ENCODE assay signal across 8 mouse cellular contexts in genomic region chr19:7421602-7422591, GRCm38 (mm10). TPM values are rescaled to one million over a fixed set of nuclear protein-coding genes. Genes with fewer than 3 reads are reported as not detected.
A peak's percentile ranks its signal among the peaks of the same experiment; 100 is the strongest.
DNase-seq lines count a peak whose midpoint lies in the region; ATAC-seq and TF ChIP-seq lines count a peak whose summit lies in the region.

No protein-coding gene starts in this region.

- no peaks in the 10 kb centered on the region for H3K9me3 ChIP-seq in heart, embryonic 15.5 days (replicated peaks)
- no peaks in the 10 kb centered on the region for H3K9me3 ChIP-seq in liver, postnatal 0 days (ENCODE audit: low read length)

- no peak overlapping the region for H3K4me3 ChIP-seq in thymus, adult 2 months (ENCODE audit: control insufficient read depth, insufficient read depth, low read length)
- no peak overlapping the region for H3K4me3 ChIP-seq in embryonic fibroblast, embryonic 13.5 days (ENCODE audit: insufficient read depth, low read length)
- peak overlapping the region; percentile 28 for H3K4me3 ChIP-seq in heart, embryonic 15.5 days
- H3K4me3 ChIP-seq in liver, postnatal 0 days (ENCODE audit: low read depth, low read length), result no peak overlapping the region

- 96% methylated on average over 48 of the region's 48 CpGs for WGBS in thymus, adult 2 months
- 19% methylated on average over 48 of the region's 48 CpGs for WGBS in heart, embryonic 15.5 days
- WGBS in liver, postnatal 0 days (ENCODE audit: insufficient replicate concordance), result 66% methylated on average over 42 of the region's 48 CpGs

- H3K9ac ChIP-seq in heart, embryonic 15.5 days, result peak overlapping the region; percentile 19
- no peak overlapping the region for H3K9ac ChIP-seq in liver, postnatal 0 days (replicated peaks)

- TF ChIP-seq POLR2A in thymus, adult 2 months (IDR thresholded peaks at IDR 0.05; ENCODE audit: control insufficient read depth, extremely low read depth, insufficient read depth, low read length, poor library complexity), result no peak
- TF ChIP-seq POLR2A in embryonic fibroblast, embryonic 13.5 days (IDR thresholded peaks at IDR 0.05; ENCODE audit: low read depth, low read length), result no peak

- H3K36me3 ChIP-seq in thymus, adult 2 months (ENCODE audit: control insufficient read depth, insufficient read depth, low read length), result peaks cover 45% of the 10 kb centered on the region
- peaks cover 30% of the 10 kb centered on the region for H3K36me3 ChIP-seq in heart, embryonic 15.5 days
- H3K36me3 ChIP-seq in liver, postnatal 0 days (replicated peaks; ENCODE audit: insufficient read depth, low read length), result peaks cover 9% of the 10 kb centered on the region; the same call in 1 of the 2 replicates

- H3K27ac ChIP-seq in thymus, adult 2 months (ENCODE audit: control insufficient read depth, insufficient read depth, low read length), result no peak overlapping the region
- 0 out of 2 replicates have a peak overlapping the region, but pooled peaks have one; percentile 13 for H3K27ac ChIP-seq in embryonic fibroblast, embryonic 13.5 days (ENCODE audit: insufficient read depth, low read length)
- H3K27ac ChIP-seq in heart, embryonic 15.5 days, result peak overlapping the region; percentile 70
- H3K27ac ChIP-seq in liver, postnatal 0 days (ENCODE audit: low read depth), result no peak overlapping the region

- TF ChIP-seq EP300 in liver, postnatal 0 days (IDR thresholded peaks at IDR 0.05; ENCODE audit: low read depth), result no peak

- H3K27me3 ChIP-seq in thymus, adult 2 months (ENCODE audit: control insufficient read depth, insufficient read depth, low read length), result no peaks in the 10 kb centered on the region
- H3K27me3 ChIP-seq in heart, embryonic 15.5 days, result no peaks in the 10 kb centered on the region
- H3K27me3 ChIP-seq in liver, postnatal 0 days (ENCODE audit: insufficient read depth, low read length), result peaks cover 5% of the 10 kb centered on the region

- peak; percentile 11 for ATAC-seq in heart, embryonic 15.5 days (replicated peaks; ENCODE audit: insufficient number of reproducible peaks, insufficient read depth, low FRiP score, low read depth)
- no peak for ATAC-seq in liver, postnatal 0 days

- TF ChIP-seq CTCF in thymus, adult 2 months (IDR thresholded peaks at IDR 0.05; ENCODE audit: borderline replicate concordance, control insufficient read depth, extremely low read depth, insufficient read depth, low read length, poor library complexity), result no peak
- no peak for TF ChIP-seq CTCF in embryonic fibroblast, embryonic 13.5 days (IDR thresholded peaks at IDR 0.05; ENCODE audit: borderline replicate concordance, insufficient read depth, low read length)
- no peak for TF ChIP-seq CTCF in liver, postnatal 0 days (IDR thresholded peaks at IDR 0.05; ENCODE audit: low read depth)

- H3K4me2 ChIP-seq in heart, embryonic 15.5 days, result peak overlapping the region; percentile 56
- peak overlapping the region; percentile 66 for H3K4me2 ChIP-seq in liver, postnatal 0 days (ENCODE audit: low read depth, low read length)

- peak; percentile 45 for DNase-seq in thymus, postnatal 4 days
- no peak for DNase-seq in thymus, adult 2 months
- peak; percentile 58 to 64 for DNase-seq in layer of hippocampus, adult 8-10 months (ENCODE audit: low spot score in 2 of 2)
- DNase-seq in liver, postnatal 0 days, result peak; percentile 35
- DNase-seq in ovary, postnatal 14 days (ENCODE audit: low spot score), result peak; percentile 30
- no peak for DNase-seq in adipocyte (ENCODE audit: low spot score)

- peaks cover 22% of the 10 kb centered on the region for H3K4me1 ChIP-seq in thymus, adult 2 months (replicated peaks; ENCODE audit: control insufficient read depth, insufficient read depth, low read length)
- peaks cover 28% of the 10 kb centered on the region for H3K4me1 ChIP-seq in embryonic fibroblast, embryonic 13.5 days (ENCODE audit: control insufficient read depth, insufficient read depth, low read length)
- peaks cover 68% of the 10 kb centered on the region for H3K4me1 ChIP-seq in heart, embryonic 15.5 days (replicated peaks)
- peaks cover 22% of the 10 kb centered on the region for H3K4me1 ChIP-seq in liver, postnatal 0 days (ENCODE audit: insufficient read depth)

RNA-seq across cellular contexts. Expression of gene 2700081O15Rik, which starts 4.5 kb away (rescaled TPM):
- polyA plus RNA-seq in thymus, adult 2 months (2012; rRNA removed), result 68.3 and 80.8 TPM in 2 replicates
- 30.8 and 46.0 TPM in 2 replicates for polyA plus RNA-seq in embryonic fibroblast, embryonic 13.5 days (2011; ENCODE audit: insufficient read length, low read depth, missing spikeins)
- polyA plus RNA-seq in heart, embryonic 15.5 days (2015; fragmentation: Nextera tagmentation; extraction: Ambion mirVana), result 3.3 and 4.7 TPM in 2 replicates
- total RNA-seq in layer of hippocampus, adult 8-10 months (2022), result 10 to 100 TPM; 37.1 to 44.0 (median 40.6) TPM
- 0.58 and 0.75 TPM in 2 replicates for polyA plus RNA-seq in liver, postnatal 0 days (2015; fragmentation: Nextera tagmentation; extraction: Ambion mirVana)

RNA-seq across cellular contexts. Expression of gene Spindoc, which starts 39.1 kb away (rescaled TPM):
- polyA plus RNA-seq in thymus, adult 2 months (2012; rRNA removed), result 48.9 and 61.9 TPM in 2 replicates
- 24.6 and 34.9 TPM in 2 replicates for polyA plus RNA-seq in embryonic fibroblast, embryonic 13.5 days (2011; ENCODE audit: insufficient read length, low read depth, missing spikeins)
- polyA plus RNA-seq in heart, embryonic 15.5 days (2015; fragmentation: Nextera tagmentation; extraction: Ambion mirVana), result 16.9 and 18.7 TPM in 2 replicates
- 10 to 100 TPM; 31.8 to 36.3 (median 33.9) TPM for total RNA-seq in layer of hippocampus, adult 8-10 months (2022)
- 2.2 and 3.6 TPM in 2 replicates for polyA plus RNA-seq in liver, postnatal 0 days (2015; fragmentation: Nextera tagmentation; extraction: Ambion mirVana)

Comparison
In these comparisons a context has a peak if more than half of its experiments do, and no peak if none do; other contexts are left out.
1. DNase-seq: peak in thymus, postnatal 4 days (single experiment), layer of hippocampus, adult 8-10 months (2 of 2), liver, postnatal 0 days (single experiment) and ovary, postnatal 14 days (single experiment); none in thymus, adult 2 months (single experiment) and adipocyte (single experiment).
2. H3K27ac ChIP-seq: peak in embryonic fibroblast, embryonic 13.5 days (single experiment) and heart, embryonic 15.5 days (single experiment); none in thymus, adult 2 months (single experiment) and liver, postnatal 0 days (single experiment).